Mouse (Mus musculus): ENCODE measurements around the gene Dnah10. TPM values are rescaled to one million over a fixed set of nuclear protein-coding genes. Genes with fewer than 3 reads are reported as not detected.

The Dnah10 gene
- polyA plus RNA-seq, 2 experiments from 2014 or later = 0.10 TPM; not detected in 1

GRCm38 (mm10) chr5:124814797-124815196, 89.9 kb downstream of the Dnah10 start:
- ATAC-seq = no peak

GRCm38 (mm10) chr5:124817050-124817449, 92.2 kb downstream of the Dnah10 start:
- no peak for ATAC-seq

- no peak for ATAC-seq
Observed at GRCm38 (mm10) chr5:124822128-124822894, 97.4 kb downstream of the Dnah10 start.

GRCm38 (mm10) chr5:124830331-124830730, 105.4 kb downstream of the Dnah10 start:
- no peak for ATAC-seq

GRCm38 (mm10) chr5:124835218-124835617, 110.3 kb downstream of the Dnah10 start:
- no peak for ATAC-seq

- no peak for ATAC-seq
Observed at GRCm38 (mm10) chr5:124836075-124836474, 111.2 kb downstream of the Dnah10 start.

- ATAC-seq = no peak
Observed at GRCm38 (mm10) chr5:124836621-124837020, 111.7 kb downstream of the Dnah10 start.

- ATAC-seq = no peak
Observed at GRCm38 (mm10) chr5:124840202-124840601, 115.3 kb downstream of the Dnah10 start.

GRCm38 (mm10) chr5:124840669-124841068, 115.8 kb downstream of the Dnah10 start:
- no peak for ATAC-seq

- ATAC-seq = no peak
Observed at GRCm38 (mm10) chr5:124843386-124843785, 118.5 kb downstream of the Dnah10 start.

GRCm38 (mm10) chr5:124844929-124845328, 120.0 kb downstream of the Dnah10 start:
- no peak for ATAC-seq

- no peak for ATAC-seq
Observed at GRCm38 (mm10) chr5:124847014-124847413, 122.1 kb downstream of the Dnah10 start.

- ATAC-seq = no peak
Observed at GRCm38 (mm10) chr5:124848994-124849393, 124.1 kb downstream of the Dnah10 start.

GRCm38 (mm10) chr5:124851572-124851971, 126.7 kb downstream of the Dnah10 start:
- ATAC-seq = no peak

GRCm38 (mm10) chr5:124852294-124852693, 127.4 kb downstream of the Dnah10 start:
- no peak for ATAC-seq

GRCm38 (mm10) chr5:124853079-124853478, 128.2 kb downstream of the Dnah10 start:
- no peak for ATAC-seq

GRCm38 (mm10) chr5:124854202-124854601, 129.3 kb downstream of the Dnah10 start:
- no peak for ATAC-seq

GRCm38 (mm10) chr5:124860013-124860412, 135.1 kb downstream of the Dnah10 start:
- no peak for ATAC-seq

- peak; percentile 46 for ATAC-seq
Observed at GRCm38 (mm10) chr5:124861463-124861862, 136.6 kb downstream of the Dnah10 start.

- peak; percentile 74 for ATAC-seq
Observed at GRCm38 (mm10) chr5:124862013-124862866, 137.4 kb downstream of the Dnah10 start, which contains the start of the genes Ccdc92 and Zfp664. Gene Ccdc92, minus strand, starts transcription at chr5:124862424. Gene Zfp664, plus strand, starts transcription at chr5:124862691.

GRCm38 (mm10) chr5:124862871-124863741, 138.2 kb downstream of the Dnah10 start:
- ATAC-seq = peak; percentile 19

GRCm38 (mm10) chr5:124868981-124869380, 144.1 kb downstream of the Dnah10 start:
- ATAC-seq = no peak
